Comparison of ENCODE assay signal across 10 mouse cellular contexts in genomic region chr4:140109626-140109948, GRCm38 (mm10).
A peak's percentile ranks its signal among the peaks of the same experiment; 100 is the strongest.
DNase-seq lines count a peak whose midpoint lies in the region; ATAC-seq and TF ChIP-seq lines count a peak whose summit lies in the region.
"Had no signal": no experiment of that assay in that cellular context is flagged by ENCODE, and none has a peak within 500 bp of the region (broad histone marks: within the 10 kb centered on the region; RNA-seq: fewer than 3 reads in every experiment).

No protein-coding gene starts in this region.

- no peak for TF ChIP-seq CTCF in layer of hippocampus, adult 2 months (conservative IDR thresholded peaks at IDR 0.05)
- TF ChIP-seq CTCF in stomach, postnatal 0 days (IDR thresholded peaks at IDR 0.05; ENCODE audit: low read depth): no peak

- WGBS in limb, embryonic 10.5 days: 41% methylated on average over 6 of the region's 6 CpGs
- 46% methylated on average over 6 of the region's 6 CpGs for WGBS in stomach, postnatal 0 days

- no peak for TF ChIP-seq EP300 in stomach, postnatal 0 days (optimal IDR thresholded peaks at IDR 0.05)

- H3K27ac ChIP-seq in layer of hippocampus, adult 2 months: no peak overlapping the region
- no peak overlapping the region for H3K27ac ChIP-seq in limb, embryonic 10.5 days
- H3K27ac ChIP-seq in stomach, postnatal 0 days (replicated peaks): no peak overlapping the region

- no peak overlapping the region for H3K4me2 ChIP-seq in stomach, postnatal 0 days (replicated peaks; ENCODE audit: low read depth)

- peak; percentile 64 for DNase-seq in cerebellum, adult 11-12 months
- no peak for DNase-seq in cerebellum, postnatal 14 days
- DNase-seq in layer of hippocampus, adult 2 months (ENCODE audit: low spot score in 2 of 2): no peak
- no peak for DNase-seq in layer of hippocampus, postnatal 14 days (ENCODE audit: low spot score in 2 of 2)
- no peak for DNase-seq in limb, embryonic 10.5 days (ENCODE audit: low spot score)
- DNase-seq in stomach, postnatal 0 days (ENCODE audit: low spot score): no peak
- no peak for DNase-seq in kidney, postnatal 4 days
- DNase-seq in ovary, postnatal 36 days (ENCODE audit: low spot score): no peak
- DNase-seq: adrenal gland, postnatal 25 days; kidney, postnatal 10 days had no signal

- H3K27me3 ChIP-seq in limb, embryonic 10.5 days (ENCODE audit: low read depth, poor library complexity, severe bottlenecking): peaks cover 62% of the 10 kb centered on the region
- 0 out of 2 replicates have a peak, but pooled peaks cover 3% of the 10 kb centered on the region for H3K27me3 ChIP-seq in stomach, postnatal 0 days (ENCODE audit: control insufficient read depth, insufficient read depth, low read length)

- H3K9me3 ChIP-seq in limb, embryonic 10.5 days (replicated peaks): no peaks in the 10 kb centered on the region
- no peaks in the 10 kb centered on the region for H3K9me3 ChIP-seq in stomach, postnatal 0 days (ENCODE audit: control insufficient read depth, low read length)

- H3K36me3 ChIP-seq in limb, embryonic 10.5 days: no peaks in the 10 kb centered on the region
- H3K36me3 ChIP-seq in stomach, postnatal 0 days (ENCODE audit: control insufficient read depth, insufficient read depth, low read length): no peaks in the 10 kb centered on the region

- peaks cover 16% of the 10 kb centered on the region for H3K4me1 ChIP-seq in limb, embryonic 10.5 days
- no peaks in the 10 kb centered on the region for H3K4me1 ChIP-seq in stomach, postnatal 0 days (replicated peaks; ENCODE audit: control insufficient read depth, insufficient read depth)

- peak overlapping the region; percentile 26; the same call in 1 of the 2 replicates for H3K4me3 ChIP-seq in layer of hippocampus, adult 2 months
- peak overlapping the region; percentile 33 for H3K4me3 ChIP-seq in limb, embryonic 10.5 days
- no peak overlapping the region for H3K4me3 ChIP-seq in stomach, postnatal 0 days (ENCODE audit: low read depth, low read length)

- H3K9ac ChIP-seq in stomach, postnatal 0 days (ENCODE audit: low read length): no peak overlapping the region

- ATAC-seq in stomach, postnatal 0 days (ENCODE audit: low FRiP score, low TSS enrichment): no peak
